Mouse (Mus musculus): ENCODE results near the gene Hspb1.

DNA sequence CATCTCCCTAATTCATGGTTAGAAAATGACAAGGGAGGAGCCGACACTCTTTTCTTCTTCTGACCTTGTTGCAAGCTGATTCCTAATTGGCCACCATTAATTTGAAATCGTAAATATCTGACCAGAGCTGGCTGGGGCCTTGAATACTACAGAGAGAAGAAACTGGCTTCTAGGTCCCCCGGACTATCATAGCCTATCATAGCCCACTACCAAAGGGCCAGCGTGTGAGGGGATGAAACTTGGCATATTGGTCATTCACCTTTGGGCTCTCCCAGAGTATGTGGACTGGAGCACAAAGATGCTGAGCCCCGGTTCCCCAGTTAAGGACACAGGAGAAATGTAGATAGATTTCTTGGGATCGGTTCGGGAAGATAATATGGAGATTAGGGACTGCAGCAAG, 15.3 kb downstream of the Hspb1 start:
- no peak for TF ChIP-seq MYOG (IDR thresholded peaks at IDR 0.05; ENCODE audit: control insufficient read depth, extremely low read depth, insufficient read length)
- TF ChIP-seq CTCF (IDR thresholded peaks at IDR 0.05; ENCODE audit: control insufficient read depth, insufficient read depth, insufficient read length) = no peak
- TF ChIP-seq MAX (IDR thresholded peaks at IDR 0.05) = no peak
- TF ChIP-seq CEBPB (IDR thresholded peaks at IDR 0.05; ENCODE audit: low read depth) = no peak
- TF ChIP-seq USF1 (IDR thresholded peaks at IDR 0.05; ENCODE audit: low read depth) = no peak
